Comparison of ENCODE assay signal across 13 mouse cellular contexts in genomic region chr16:20108961-20109360, GRCm38 (mm10). TPM values are rescaled to one million over a fixed set of nuclear protein-coding genes. Genes with fewer than 3 reads are reported as not detected.
DNase-seq lines count a peak whose midpoint lies in the region; ATAC-seq and TF ChIP-seq lines count a peak whose summit lies in the region.
"Had no signal": no experiment of that assay in that cellular context is flagged by ENCODE, and none has a peak within 500 bp of the region (broad histone marks: within the 10 kb centered on the region; RNA-seq: fewer than 3 reads in every experiment).

No protein-coding gene starts in this region.

- no peak for TF ChIP-seq POLR2A in kidney, adult 2 months (IDR thresholded peaks at IDR 0.05; ENCODE audit: low read depth, low read length)

- H3K36me3 ChIP-seq in kidney, adult 2 months (ENCODE audit: control insufficient read depth, insufficient read depth, low read length), result peaks cover 24% of the 10 kb centered on the region
- H3K36me3 ChIP-seq in megakaryocyte, embryonic 14.5 days (replicated peaks; ENCODE audit: low read length), result peaks cover 93% of the 10 kb centered on the region
- H3K36me3 ChIP-seq in ES-E14 (ENCODE audit: control insufficient read depth, insufficient read depth, low read length, poor library complexity, severe bottlenecking), result peaks cover 21% of the 10 kb centered on the region

- peaks cover 7% of the 10 kb centered on the region for H3K9me3 ChIP-seq in megakaryocyte, embryonic 14.5 days
- H3K9me3 ChIP-seq in ES-E14 (ENCODE audit: control insufficient read depth, insufficient read depth, low read depth, low read length), result no peaks in the 10 kb centered on the region

- DNase-seq in kidney, adult 2 months, result no peak
- DNase-seq in kidney, postnatal 14 days, result no peak
- DNase-seq in ES-E14 (ENCODE audit: low read depth, low spot score), result peak; percentile 30
- DNase-seq in heart, adult 8-10 months (ENCODE audit: low spot score), result no peak
- DNase-seq: adrenal gland, postnatal 10 days; heart, adult 18-20 months; heart, postnatal 4 days; right cerebral cortex, postnatal 14 days had no signal

- no peak overlapping the region for H3K9ac ChIP-seq in ES-E14 (ENCODE audit: insufficient read depth, low read depth, low read length, poor library complexity, severe bottlenecking)
- H3K9ac ChIP-seq: limb, embryonic 15.5 days; neural tube, embryonic 12.5 days had no signal

- in situ Hi-C loops in ES-E14 (cut with MboI; ENCODE audit: low sequenced_read_pairs in 2 of 2, unreplicated experiment in 2 of 2), result no loop called here

- H3K27ac ChIP-seq in kidney, adult 2 months (ENCODE audit: insufficient read depth, low read depth, low read length), result no peak overlapping the region
- H3K27ac ChIP-seq in ES-E14 (ENCODE audit: insufficient read depth, low read depth, low read length, poor library complexity, severe bottlenecking), result no peak overlapping the region
- H3K27ac ChIP-seq: limb, embryonic 15.5 days; neural tube, embryonic 12.5 days had no signal

- no peak overlapping the region for H3K4me3 ChIP-seq in kidney, adult 2 months (ENCODE audit: insufficient read depth, low read depth, low read length)
- H3K4me3 ChIP-seq in megakaryocyte, embryonic 14.5 days (replicated peaks), result peak overlapping the region; percentile 60
- H3K4me3 ChIP-seq in ES-E14 (ENCODE audit: insufficient read depth in 1 of 2, low read depth in 1 of 2, low read length in 2 of 2, poor library complexity in 1 of 2, severe bottlenecking in 1 of 2), result no peak overlapping the region
- H3K4me3 ChIP-seq: limb, embryonic 15.5 days; neural tube, embryonic 12.5 days had no signal

- WGBS in kidney, adult 2 months, result 93% methylated on average over 6 of the region's 6 CpGs

- H3K4me1 ChIP-seq in kidney, adult 2 months (ENCODE audit: control insufficient read depth, insufficient read depth, low read length), result peaks cover 14% of the 10 kb centered on the region; the same call in 1 of the 2 replicates
- peaks cover 28% of the 10 kb centered on the region for H3K4me1 ChIP-seq in megakaryocyte, embryonic 14.5 days
- no peaks in the 10 kb centered on the region for H3K4me1 ChIP-seq in ES-E14 (ENCODE audit: control insufficient read depth in 2 of 2, insufficient read depth in 2 of 2, low read length in 2 of 2, poor library complexity in 1 of 2)
- H3K4me1 ChIP-seq: limb, embryonic 15.5 days; neural tube, embryonic 12.5 days had no signal

- TF ChIP-seq CTCF in kidney, adult 2 months (conservative IDR thresholded peaks at IDR 0.05; ENCODE audit: insufficient read depth, insufficient read length, low read depth, low read length), result peak; percentile 35

- no peaks in the 10 kb centered on the region for H3K27me3 ChIP-seq in kidney, adult 2 months (replicated peaks; ENCODE audit: control insufficient read depth, insufficient read depth, low read length)
- no peaks in the 10 kb centered on the region for H3K27me3 ChIP-seq in megakaryocyte, embryonic 14.5 days (replicated peaks)
- H3K27me3 ChIP-seq: limb, embryonic 15.5 days; neural tube, embryonic 12.5 days had no signal

- ATAC-seq in megakaryocyte, adult 5-6 weeks (ENCODE audit: poor library complexity, severe bottlenecking), result no peak
- 0 out of 2 replicates have a peak, but pooled peaks have one; percentile 39 for ATAC-seq in erythroblast, adult 5-6 weeks (replicated peaks; ENCODE audit: low FRiP score, poor library complexity, severe bottlenecking)

TF ChIP-seq in ES-E14, 5 proteins besides CTCF, POLR2A, EP300 and RAD21:
- TF ChIP-seq CHD2 (IDR thresholded peaks at IDR 0.05; ENCODE audit: low read depth, low read length) (no peak), HCFC1 (IDR thresholded peaks at IDR 0.05; ENCODE audit: borderline replicate concordance, insufficient read depth, low read length) (no peak), ZNF384 (IDR thresholded peaks at IDR 0.05; ENCODE audit: low read depth, low read length) (no peak), MAFK (IDR thresholded peaks at IDR 0.05; ENCODE audit: insufficient read depth, low read depth, low read length) (no peak), ZC3H11A (IDR thresholded peaks at IDR 0.05; ENCODE audit: borderline replicate concordance, low read depth, low read length) (no peak)
TF ChIP-seq in ES-E14: peak in this region for 0.

RNA-seq across cellular contexts. Expression of gene Klhl24, which starts 11.6 kb away (rescaled TPM):
- 19.2 and 23.3 TPM in 2 replicates for polyA plus RNA-seq in kidney, adult 2 months (2012; rRNA removed)
- 0.66 and 3.7 TPM in 2 replicates for polyA plus RNA-seq in megakaryocyte, embryonic 14.5 days (2012; ENCODE audit: insufficient read depth, low replicate concordance)
- 61.3 and 62.2 TPM in 2 replicates for total RNA-seq in megakaryocyte, adult 5-6 weeks (2015)
- 90.4 and 91.8 TPM in 2 replicates for total RNA-seq in megakaryocyte, adult 5-6 weeks (2017)
- total RNA-seq in ES-E14 (2012; rRNA removed), result 21.9 and 32.2 TPM in 2 replicates
- total RNA-seq in erythroblast, adult 5-6 weeks (2015; ENCODE audit: low replicate concordance), result 52.1 and 62.5 TPM in 2 replicates
- 39.6 and 44.5 TPM in 2 replicates for total RNA-seq in erythroblast, adult 5-6 weeks (2017; ENCODE audit: low replicate concordance)
- 100 to 1,000 TPM; 255 to 316 (median 275) TPM for total RNA-seq in heart, adult 8-10 months (2022)

RNA-seq across cellular contexts. Expression of gene Yeats2, which starts 31.9 kb away (rescaled TPM):
- 11.9 and 16.8 TPM in 2 replicates for polyA plus RNA-seq in kidney, adult 2 months (2012; rRNA removed)
- 6.7 and 7.5 TPM in 2 replicates for polyA plus RNA-seq in megakaryocyte, embryonic 14.5 days (2012; ENCODE audit: insufficient read depth, low replicate concordance)
- 27.7 and 30.0 TPM in 2 replicates for total RNA-seq in megakaryocyte, adult 5-6 weeks (2015)
- total RNA-seq in megakaryocyte, adult 5-6 weeks (2017), result 18.4 and 18.8 TPM in 2 replicates
- 52.1 and 63.7 TPM in 2 replicates for total RNA-seq in ES-E14 (2012; rRNA removed)
- 4.4 and 16.5 TPM in 2 replicates for total RNA-seq in erythroblast, adult 5-6 weeks (2015; ENCODE audit: low replicate concordance)
- 5.9 and 12.8 TPM in 2 replicates for total RNA-seq in erythroblast, adult 5-6 weeks (2017; ENCODE audit: low replicate concordance)
- 1 to 10 TPM; 7.8 to 9.8 (median 8.5) TPM for total RNA-seq in heart, adult 8-10 months (2022)
